Mouse (Mus musculus): ENCODE data around the gene Magi1.

DNA sequence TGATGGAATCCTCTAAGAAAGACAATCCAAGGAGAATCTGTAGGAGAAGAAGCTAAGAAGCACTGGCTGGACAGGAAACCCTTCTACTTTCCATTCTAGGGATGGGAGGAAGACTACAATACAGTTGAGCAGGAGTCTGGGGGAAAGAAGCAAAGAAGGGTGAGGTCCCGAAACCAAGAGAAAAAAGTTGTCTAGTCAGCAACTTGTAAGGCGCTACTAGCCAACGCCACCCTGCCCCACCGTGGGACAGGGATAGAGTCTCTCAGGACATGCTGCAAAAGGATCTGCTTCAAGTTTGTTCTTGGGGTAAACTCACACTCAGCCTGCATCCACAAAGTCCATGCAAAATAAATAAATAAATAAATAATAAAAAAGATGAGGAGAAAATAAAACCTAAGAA, 464.4 kb downstream of the Magi1 start:
- no peak for TF ChIP-seq POLR2A (IDR thresholded peaks at IDR 0.05; ENCODE audit: extremely low read depth, insufficient read depth, low read length)
- no peak for TF ChIP-seq CTCF (IDR thresholded peaks at IDR 0.05; ENCODE audit: low read depth, low read length)
